Mouse (Mus musculus): Measurements from ENCODE around the gene Mid2.

DNA sequence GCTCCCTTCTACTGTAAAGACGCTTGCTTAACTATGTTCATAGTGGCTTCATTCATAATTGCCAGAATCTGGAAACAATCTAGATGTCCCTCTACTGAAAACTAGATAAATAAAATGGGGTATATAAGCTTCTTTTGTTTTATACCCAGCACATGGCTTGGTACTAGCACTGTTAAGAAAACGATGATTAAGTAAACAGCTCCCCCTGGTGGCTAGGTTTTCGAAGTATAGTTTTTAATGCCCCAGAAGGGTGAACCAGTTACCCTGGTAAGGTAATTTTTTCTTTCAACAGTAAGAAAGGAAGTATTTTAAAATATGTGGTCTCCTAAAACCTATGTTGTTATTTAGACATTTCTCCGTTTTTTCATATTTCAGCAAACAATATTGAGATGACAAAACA, 58.0 kb downstream of the Mid2 start:
- TF ChIP-seq POLR2A (IDR thresholded peaks at IDR 0.05; ENCODE audit: control insufficient read depth, low read depth, low read length) (no peak), CTCF (IDR thresholded peaks at IDR 0.05; ENCODE audit: control insufficient read depth, insufficient read depth, insufficient replicate concordance, low read depth, low read length) (no peak)
